Mouse (Mus musculus) heart, adult 2 months (tissue): Measurements from ENCODE around the gene Il17ra.

Experiments
- CTCF ChIP-seq: fragments of 200-600 bp; IDR thresholded peaks from 2 replicates; pipeline ENCODE4 v1.8.1; 2022; ENCODE audit warnings: antibody characterized with exemption, mild to moderate bottlenecking, moderate library complexity
- POLR2A ChIP-seq: fragments of 200-500 bp; IDR thresholded peaks from 2 replicates; pipeline ENCODE4 v1.6.1; 2011; ENCODE audit warnings: mild to moderate bottlenecking, low read depth, low read length, control low read depth; ENCODE audit not compliant: insufficient read depth

DNA sequence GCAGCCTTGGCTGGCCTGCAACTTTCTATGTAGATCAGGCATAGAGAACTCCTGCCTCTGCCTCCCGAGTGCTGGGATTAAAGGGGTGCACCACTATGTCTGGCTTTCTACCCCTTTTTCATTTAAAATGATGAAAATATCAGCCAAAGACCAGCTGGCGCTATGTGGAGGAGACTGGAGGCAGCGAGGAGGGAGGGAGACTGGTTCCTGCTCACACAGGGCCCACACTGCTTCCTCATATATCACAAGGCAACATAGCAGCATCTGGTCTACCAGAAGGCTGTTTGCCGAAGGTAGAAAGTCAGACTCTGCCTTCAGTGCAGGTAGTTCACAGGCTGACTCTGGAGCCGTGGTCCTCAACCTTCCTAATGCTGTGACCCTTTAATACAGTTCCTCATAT lies 17.3 kb downstream of the Il17ra start:
- no peak for TF ChIP-seq CTCF
- TF ChIP-seq POLR2A, result no peak
